Mouse (Mus musculus) layer of hippocampus, postnatal 14 days (tissue): ENCODE measurements around the gene Fndc4. TPM values are rescaled to one million over a fixed set of nuclear protein-coding genes. Genes with fewer than 3 reads are reported as not detected.
A peak's percentile ranks its signal among the peaks of the same experiment; 100 is the strongest.

ENCODE experiments used
- DNase-seq, 2 experiments: peaks; one replicate each; pipeline ENCODE4 v3.0.0; 2021 to 2022; ENCODE audit warnings: low spot score in 2 of 2, mixed read lengths in 1 of 2
- long read RNA-seq, 2 experiments: library from polyadenylated mRNA; stranded (forward); transcript quantifications; one replicate each; pipeline ENCODE4 v2.0.0; 2021
- total RNA-seq, 2 experiments: library from RNA; stranded (reverse); gene quantifications; 2 replicates each; pipeline ENCODE4 v1.2.3; 2021

The Fndc4 gene
- 100 to 1,000 TPM; 160 to 164 TPM for total RNA-seq
- long read RNA-seq, experiment 1, transcript Fndc4-201 (8 exons, 1,375 nt), result minor isoform, 20 of 69 reads
- long read RNA-seq, experiment 1, transcript Fndc4-202 (7 exons, 2,333 nt), result major isoform, 38 of 69 reads
- long read RNA-seq, experiment 1, partial matches to known transcripts, result 4 of 69 reads
- long read RNA-seq, experiment 1, other reads (novel, unspliced or antisense), result 6 of 69 reads
- long read RNA-seq, experiment 2, transcript Fndc4-202 (7 exons, 2,333 nt), result major isoform, 57 of 114 reads
- long read RNA-seq, experiment 2, transcript Fndc4-201 (8 exons, 1,375 nt), result minor isoform, 23 of 114 reads
- long read RNA-seq, experiment 2, partial matches to known transcripts, result 11 of 114 reads
- long read RNA-seq, experiment 2, other reads (novel, unspliced or antisense), result 23 of 114 reads

DNA sequence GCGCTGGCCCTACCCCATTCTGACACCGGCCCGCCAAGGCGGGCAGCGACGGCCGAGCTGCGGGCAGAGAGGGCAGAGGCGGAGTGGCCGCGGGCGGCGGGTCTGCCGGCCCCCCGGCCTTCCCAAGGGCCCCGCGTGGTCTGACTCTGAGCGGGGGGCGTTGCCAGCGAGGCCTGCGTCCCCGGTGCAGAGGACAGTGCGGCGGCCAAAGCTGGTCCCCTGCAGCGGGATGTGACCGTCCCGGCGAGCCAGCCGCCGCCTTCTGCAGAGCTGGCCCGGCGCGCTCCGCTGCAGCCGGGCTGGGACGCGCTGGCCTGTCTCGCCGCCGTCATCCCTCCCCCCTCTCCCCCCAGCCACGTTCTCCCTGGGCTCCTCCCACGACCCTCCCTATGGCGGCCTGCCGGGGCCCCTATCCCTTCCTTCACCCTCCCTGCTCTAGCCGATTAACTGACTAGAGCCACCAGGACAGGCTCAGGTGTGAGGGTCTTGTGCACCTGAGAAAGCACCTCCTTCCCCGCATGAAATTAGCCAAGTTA, at the start of gene Fndc4:
Fndc4 (minus strand) TSS at position 475 of the 536 bp plus-strand sequence.
- DNase-seq, result peak; percentile 63 to 70

DNA sequence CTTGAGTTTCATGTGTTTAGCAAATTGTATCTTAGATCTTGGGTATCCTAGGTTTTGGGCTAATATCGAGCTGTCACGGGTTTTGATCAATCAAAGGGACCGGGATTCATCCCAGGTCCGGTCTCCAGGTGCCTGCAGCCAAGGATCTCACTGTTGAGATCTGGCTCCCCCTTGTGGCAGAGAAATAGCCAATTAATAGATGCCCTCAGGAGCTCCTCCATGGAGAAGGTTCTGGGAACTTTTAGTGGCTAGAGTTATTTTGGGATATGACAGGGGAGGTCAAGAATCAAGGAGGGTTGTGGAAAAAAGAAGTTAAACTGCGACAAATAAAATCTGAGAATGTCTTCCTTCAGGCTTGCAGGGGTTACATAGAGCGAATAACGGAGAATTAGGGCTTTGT, 32.4 kb upstream of the Fndc4 start:
- peak; percentile 44 to 80 for DNase-seq

DNA sequence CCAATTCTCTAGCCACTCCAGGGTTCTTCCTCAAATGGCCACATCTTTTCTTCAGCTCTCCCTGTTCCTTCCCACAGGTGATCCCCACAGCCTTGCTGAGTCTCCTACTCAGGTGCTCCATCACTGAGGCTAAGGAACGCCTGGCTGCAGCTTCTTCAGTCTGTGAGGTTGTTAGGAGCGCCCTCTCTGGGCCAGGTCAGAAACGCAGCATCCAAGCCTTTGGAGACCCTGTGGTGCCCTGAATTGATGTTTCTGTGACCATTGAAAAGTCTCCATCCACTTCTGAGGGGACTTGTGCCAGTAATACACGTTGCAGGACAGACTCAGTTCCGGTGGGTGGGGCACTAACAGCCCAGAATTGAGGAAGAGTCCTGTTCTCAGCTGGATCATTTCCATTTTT, 31.0 kb upstream of the Fndc4 start:
- DNase-seq, result no peak

DNA sequence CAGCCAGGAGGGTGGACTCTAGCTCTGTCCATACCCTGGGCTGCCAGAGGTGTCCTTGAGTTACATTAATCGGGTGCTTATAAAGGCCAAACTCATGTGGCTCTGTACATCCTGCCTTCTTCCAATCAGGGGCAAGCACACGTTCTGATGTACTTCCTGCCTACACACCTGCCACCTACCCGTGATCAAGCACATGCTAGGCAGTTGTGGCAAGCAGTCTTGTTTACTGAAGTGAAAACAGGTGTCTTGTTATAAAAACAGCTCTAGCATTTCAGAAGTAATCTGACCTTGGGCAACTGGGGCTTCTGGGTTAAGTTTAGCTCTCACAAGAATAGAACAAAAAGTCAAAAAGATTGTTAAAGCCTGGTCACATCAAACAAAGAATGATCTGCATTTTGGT, 28.2 kb upstream of the Fndc4 start:
- no peak for DNase-seq

DNA sequence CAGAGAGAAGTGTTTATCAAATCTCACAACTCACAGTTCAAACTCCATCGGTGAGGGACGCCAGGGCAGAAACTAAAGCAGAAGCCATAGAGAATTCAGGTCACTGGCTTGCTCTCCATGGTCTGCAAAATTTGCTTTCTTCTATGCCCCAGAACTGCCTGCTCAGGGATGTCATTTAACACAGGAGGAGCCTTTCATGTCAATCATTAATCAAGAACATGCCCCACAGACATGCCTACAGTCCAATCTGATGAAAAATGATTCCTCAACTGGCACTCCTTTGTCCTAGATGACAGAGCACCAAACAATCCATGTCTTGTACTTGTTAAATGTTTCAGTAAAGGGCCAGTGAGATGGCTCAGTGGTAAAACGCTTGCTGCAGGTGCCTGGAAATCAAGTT, 26.9 kb upstream of the Fndc4 start:
- DNase-seq, result no peak

DNA sequence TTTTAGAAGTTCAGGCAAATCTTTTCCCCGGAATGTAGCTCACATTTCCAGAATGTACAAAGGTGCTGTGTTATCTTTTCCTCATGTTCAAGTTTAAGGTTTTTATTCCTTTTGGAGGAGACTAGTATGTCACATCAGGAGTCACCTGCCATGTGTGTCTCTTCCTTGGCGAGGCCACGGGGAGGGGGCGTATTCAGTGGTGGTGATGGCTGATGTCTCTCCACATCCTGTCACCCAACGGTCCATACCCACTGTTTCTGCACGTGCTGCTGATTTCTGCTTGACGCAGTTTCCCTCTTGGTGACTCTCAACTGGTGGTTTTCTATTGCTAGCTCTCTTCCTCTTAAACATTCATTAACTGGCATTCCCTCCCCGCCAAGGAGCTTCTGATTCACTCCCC, 16.9 kb upstream of the Fndc4 start:
- no peak for DNase-seq

DNA sequence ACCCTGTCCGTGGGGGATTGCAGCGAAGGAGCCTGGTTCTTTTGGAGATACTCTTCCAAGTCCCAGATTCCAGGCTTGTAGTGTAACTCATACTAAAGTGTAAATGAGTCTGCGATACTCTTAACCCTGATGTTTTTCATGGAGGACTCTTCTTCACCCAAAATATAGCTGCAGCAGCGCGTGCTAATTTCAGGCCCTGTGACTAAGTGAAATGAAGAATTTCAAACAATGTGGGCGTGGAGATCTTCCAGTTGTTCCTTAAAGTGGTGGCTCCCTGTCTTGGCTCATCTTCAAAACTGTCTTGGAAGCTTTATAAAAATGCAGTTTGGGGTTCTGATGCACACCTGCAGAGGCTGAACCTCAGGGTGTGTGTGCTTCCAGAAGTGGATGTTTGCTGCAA, 7.2 kb upstream of the Fndc4 start:
- DNase-seq, result no peak

DNA sequence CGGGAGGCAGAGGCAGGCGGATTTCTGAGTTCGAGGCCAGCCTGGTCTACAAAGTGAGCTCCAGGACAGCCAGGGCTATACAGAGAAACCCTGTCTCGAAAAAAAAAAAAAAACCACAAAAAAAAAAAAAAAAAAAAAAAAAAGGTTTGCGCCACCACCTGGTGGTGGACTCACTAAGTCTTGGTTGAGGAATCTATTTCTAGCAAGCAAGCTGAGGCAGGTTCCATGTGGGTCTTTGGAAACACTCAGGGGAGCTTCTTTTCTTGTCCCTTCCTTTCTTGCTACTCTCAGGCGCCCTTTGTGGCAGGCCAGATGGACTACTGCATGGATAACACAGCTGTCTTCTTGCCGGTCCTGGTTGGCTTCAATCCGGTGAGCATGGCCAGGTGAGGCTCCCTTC, 6.0 kb upstream of the Fndc4 start:
- DNase-seq, result no peak

DNA sequence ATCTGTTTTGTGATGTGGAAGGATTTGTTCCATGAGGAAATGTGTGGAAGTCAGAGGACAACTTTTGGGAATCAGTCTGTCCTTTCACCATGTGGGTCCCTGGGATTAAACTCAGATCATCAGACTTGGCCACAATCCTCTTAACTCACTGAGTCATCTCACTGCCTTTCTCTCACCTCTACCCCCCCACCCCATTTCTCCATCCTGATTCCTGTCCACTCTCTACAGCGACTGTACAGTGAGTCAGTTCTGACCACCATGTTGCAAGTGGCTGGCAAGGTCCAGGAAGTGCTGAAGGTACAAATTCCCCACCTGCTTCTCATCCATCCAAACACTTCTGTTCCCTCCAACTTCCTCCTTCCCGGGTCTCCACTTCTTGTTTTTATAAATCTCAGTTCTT, 2.6 kb upstream of the Fndc4 start:
- no peak for DNase-seq

DNA sequence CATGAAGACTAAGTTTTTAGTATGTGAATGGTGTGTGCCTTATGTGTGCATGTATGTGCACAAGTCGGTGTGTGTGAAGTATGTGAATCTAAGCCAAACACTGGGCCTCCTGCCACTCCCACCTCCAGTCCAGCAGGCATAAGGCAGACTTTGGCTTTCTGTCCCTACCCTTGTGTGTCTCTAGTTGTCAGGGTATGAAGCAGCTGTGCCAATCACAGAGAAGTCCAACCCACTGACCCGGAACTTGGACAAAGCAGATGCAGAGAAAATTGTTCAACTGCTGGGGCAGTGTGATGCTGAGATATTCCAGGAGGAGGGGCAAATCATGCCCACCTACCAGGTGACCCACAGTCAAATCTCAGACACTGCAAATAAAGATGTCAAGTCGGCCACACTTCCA, 2.1 kb upstream of the Fndc4 start:
- DNase-seq, result no peak

DNA sequence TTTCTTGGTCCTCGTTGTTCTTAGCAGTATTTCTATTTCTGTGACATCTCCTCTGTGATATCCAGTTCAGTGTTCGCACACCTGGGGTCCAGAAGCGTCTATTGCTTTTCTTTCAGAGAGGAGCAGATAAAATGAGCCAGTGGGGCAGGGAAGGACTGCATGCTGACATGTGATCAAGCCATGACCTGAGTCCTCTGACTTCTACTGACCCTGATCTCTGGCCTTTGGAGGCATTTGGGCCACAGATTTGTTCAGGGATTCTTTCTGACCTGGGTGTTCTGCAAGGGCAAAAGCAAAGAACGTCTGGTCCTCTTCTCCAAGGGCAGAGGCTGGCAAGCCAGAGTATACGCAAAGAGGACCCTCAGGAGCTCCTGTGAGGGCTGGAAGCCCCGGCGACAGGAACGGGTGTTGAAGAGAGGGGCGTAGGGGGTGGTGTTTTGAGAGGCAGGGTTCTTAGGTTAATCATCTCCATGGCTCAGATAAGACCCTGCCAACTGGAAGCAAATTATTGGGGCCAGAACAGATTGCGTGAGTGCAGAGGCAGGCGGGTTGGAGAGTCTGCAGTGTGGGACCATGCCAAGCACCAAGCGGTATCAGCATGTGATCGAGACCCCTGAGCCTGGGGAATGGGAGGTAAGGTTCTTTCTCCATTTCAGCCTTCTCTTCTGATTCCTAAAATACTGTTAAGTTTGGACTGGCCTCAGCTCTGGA, 1.3 kb upstream of the Fndc4 start, which contains the start of gene Gckr:
Gckr (plus strand) TSS at position 397 of the 711 bp plus-strand sequence.
- no peak for DNase-seq

DNA sequence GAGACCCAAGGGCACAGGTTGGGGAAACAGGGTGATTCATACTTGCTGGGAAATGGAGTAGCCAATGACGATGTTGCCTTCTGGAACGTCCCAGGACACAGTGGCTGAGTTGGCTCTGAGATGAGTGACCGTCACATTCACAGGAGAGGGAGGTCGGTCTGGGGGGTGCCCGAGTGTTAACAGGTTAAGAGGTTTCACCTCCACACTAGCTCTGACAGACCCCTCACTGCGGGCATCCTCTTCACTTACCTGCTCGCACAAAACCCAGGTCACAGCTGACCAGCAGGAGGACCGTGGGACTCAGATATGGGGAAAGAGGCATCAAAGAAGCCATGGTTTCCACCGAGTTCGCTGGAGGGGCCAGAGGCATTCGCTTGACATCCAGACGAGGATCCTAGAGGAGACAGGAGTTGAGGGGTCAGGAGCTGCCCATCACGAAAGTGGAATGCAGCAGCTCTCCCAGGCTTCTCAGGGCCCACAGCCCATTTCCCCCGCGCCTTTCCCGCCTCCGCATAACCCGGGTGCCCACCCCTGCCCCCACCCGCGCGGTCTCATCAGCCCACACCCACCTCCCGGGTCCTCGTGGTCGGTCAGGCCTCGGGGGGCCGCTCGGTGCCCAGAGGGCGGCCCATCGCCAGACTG, 795 bp downstream of the Fndc4 start:
- DNase-seq, result no peak

DNA sequence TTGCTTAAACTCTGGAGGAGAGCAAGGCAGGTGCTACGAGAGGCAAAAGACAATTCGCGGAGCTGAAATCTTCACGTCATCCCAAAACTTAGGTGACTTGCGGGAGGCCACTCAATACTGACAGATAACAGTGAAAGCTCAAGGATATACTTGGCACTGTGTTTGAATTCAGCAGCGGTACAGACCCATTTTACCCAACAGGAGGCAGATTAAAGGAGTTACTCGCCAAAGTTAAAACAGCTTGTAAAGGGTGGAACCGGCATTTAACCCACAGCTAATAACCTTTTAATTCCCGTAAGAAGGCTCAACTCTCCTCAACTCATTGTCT, 4.6 kb downstream of the Fndc4 start:
- no peak for DNase-seq

DNA sequence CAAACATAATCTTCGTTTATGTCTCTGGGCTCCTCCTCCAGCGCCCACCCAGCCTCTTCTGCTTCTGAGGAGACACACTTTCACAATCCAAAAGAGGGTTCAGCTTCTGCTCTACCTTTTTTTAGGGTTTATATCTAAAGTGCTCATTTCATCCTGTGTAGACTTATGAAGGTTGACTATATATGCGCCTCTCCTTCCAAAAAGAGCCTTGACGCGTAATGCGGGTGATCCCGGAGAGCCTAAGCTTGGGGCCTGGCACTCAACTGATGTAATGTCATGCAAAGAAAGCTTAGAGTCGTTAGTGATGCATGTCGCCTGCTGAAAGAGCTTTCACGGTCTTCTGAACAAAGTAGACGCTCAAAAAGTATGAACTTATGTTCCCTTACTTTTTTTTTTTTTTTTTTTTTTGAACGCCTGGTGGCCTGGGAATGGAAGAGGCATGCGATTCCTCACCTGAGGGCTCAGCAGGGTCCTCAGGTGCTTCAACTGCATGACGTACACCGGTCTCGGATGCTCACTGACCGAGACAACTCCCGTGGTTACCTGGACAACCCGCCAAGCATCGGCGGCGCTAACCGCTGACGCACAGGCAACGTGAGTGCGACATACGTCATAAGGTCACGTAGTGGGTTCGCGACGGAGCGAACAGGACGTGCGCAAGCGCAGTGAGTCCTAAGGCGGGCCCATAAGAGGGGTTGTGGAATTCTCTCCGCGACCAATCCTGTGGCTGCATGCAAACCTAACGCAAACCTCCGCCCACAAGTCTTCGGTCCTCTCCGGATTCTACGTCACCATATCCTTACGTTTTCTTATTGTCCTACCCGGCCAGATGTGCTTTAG, 5.1 kb downstream of the Fndc4 start, which contains the start of gene Ift172:
Ift172 (minus strand) TSS at position 596 of the 840 bp plus-strand sequence.
- peak; percentile 94 to 97 for DNase-seq

DNA sequence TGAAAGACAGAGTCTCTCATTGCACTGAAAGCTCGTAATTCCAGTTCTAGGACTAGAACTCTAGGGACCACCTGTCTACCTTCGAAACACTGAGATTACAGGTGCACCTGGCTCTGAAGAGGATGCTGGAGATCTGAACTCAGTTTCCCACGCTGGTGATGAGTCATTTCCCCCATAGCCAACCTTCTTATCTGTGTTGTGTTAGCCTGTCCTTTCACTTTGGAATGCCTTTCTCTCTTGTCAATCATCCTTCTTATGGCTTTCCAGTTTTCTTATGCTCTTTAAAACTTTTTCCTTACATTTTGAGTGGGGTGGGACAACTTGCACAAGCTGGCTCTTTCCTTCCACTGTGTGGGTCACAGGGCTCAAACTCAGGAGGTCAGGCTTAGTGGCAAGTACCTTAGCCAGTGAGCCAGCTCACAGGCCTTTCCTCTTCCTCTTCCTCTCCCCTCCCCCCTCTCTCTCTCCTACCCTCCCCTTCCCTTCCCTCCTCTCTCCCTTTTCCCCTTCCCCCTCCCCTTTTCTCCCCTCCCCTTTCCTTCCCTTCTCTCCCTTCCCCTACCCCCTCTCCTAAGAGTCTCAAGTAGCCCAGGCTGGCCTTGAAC, 6.2 kb downstream of the Fndc4 start:
- DNase-seq, result no peak

DNA sequence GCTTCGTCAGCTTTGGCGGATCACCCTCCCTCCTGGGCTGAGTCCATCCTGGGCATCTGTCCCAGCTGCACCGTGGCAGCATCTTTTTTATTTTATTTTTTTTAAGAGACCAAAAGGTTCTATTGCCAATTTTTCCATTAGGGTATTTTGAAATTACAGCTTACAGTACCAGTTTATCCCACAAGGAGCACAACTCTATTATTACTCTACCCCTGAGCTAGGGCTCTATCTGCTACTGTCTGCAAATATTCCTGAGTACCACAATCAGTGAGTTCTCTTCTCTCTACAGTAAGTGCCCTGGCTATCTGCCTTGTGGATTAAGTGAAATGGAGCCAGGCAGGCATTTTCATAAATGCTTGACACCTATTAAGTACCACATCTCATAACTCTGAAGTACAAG, 7.2 kb downstream of the Fndc4 start:
- DNase-seq, result no peak

DNA sequence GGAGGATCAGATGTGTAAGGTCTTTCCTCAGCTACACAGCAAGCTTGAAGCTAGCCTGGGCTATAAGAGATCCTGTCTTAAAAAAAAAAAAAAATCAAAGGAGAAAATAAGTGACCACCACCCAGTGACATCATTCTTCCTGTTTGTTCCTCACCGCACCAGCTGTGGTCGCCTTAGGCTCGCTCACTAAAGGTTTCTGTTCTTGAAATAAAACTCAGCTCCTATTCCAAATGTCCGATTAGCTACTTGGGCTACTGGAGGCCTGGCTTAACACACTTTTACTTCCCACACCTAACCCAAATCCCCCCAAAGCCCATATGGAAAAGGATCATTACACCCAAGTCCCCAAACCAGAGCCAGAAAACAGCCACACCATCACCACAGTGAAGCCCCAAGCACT, 7.7 kb downstream of the Fndc4 start:
- no peak for DNase-seq

DNA sequence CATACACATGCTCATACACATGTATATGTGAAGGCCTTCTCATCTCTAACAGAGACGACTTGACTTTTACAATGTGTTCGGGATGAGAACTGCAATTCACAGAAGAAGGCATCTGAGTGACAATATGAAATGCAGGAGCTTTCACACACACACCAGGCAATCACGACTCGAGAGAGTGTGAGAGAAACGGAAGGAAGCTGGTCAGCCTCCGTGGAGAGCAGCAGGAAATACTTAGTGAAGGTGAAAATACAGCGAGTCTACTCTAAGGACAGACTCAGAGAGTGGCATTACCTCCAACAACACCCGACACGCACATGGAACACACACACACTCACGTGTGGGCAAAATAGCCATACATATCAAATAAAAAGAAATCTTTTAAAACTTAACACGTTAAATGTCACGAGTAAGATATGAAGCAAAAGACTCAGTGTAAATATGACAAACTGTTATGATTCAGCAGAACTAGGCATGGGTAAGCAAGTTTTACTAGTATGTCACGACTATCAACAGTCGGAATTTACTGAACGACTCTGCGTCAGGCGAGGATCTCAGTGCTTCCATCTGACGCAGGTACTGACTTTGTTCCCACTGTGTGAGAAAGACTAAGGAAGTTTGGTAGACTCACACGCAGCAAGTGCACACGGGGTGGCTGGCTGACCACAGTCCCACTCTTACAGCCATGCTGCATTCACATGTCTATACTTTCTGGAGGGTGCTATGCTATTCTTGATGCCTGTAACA, 16.5 kb downstream of the Fndc4 start:
- no peak for DNase-seq

DNA sequence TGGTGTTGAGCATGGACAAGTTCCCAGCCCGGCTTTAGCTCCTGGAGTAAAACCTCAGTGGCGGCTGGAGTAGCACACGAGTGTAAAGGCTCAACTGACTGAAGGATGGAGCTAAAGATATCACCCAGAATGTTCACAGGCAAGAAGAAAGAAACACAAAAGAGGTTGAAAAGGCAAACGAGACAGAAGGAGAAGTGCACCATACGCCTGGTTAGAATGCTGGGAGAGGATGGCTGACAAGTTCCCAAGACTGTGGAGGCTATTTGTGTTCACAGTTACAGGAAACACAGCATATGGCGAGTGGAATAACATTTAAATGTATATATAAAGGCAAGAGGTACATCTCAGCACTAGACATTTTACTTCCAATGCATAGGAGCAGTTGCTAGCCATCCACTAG, 22.9 kb downstream of the Fndc4 start:
- DNase-seq, result no peak

DNA sequence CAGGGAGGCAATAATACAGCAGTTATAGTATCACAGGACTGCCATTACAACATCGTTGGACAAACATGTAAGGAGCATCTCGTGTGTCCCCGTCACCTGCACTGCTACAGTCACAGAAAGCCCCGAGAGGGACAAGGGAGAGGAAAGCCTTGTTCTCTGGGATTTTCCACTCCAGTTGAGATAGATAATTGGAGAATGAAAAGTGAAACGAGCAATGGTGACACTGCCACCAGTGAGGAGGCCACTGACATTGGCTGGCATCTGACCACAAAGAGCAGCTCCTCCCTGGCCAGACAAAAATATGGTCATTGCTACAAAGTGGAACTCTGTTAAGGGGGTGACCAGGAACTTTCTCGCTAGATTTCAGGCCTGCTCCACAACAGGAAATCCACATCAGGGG, 28.2 kb downstream of the Fndc4 start:
- DNase-seq, result no peak
